Mouse (Mus musculus): Measurements from ENCODE around the gene Efcab9.

The Efcab9 gene

GRCm38 (mm10) chr11:32531871-32532764 is at the start of gene Efcab9:
Gene Efcab9 (minus strand): TSS chr11:32532081.
- DNase-seq (ENCODE audit: low read depth, low spot score), result no peak

GRCm38 (mm10) chr11:32581031-32581430 is 49.1 kb upstream of the Efcab9 start:
- no peak for DNase-seq (ENCODE audit: low read depth, low spot score)

DNA sequence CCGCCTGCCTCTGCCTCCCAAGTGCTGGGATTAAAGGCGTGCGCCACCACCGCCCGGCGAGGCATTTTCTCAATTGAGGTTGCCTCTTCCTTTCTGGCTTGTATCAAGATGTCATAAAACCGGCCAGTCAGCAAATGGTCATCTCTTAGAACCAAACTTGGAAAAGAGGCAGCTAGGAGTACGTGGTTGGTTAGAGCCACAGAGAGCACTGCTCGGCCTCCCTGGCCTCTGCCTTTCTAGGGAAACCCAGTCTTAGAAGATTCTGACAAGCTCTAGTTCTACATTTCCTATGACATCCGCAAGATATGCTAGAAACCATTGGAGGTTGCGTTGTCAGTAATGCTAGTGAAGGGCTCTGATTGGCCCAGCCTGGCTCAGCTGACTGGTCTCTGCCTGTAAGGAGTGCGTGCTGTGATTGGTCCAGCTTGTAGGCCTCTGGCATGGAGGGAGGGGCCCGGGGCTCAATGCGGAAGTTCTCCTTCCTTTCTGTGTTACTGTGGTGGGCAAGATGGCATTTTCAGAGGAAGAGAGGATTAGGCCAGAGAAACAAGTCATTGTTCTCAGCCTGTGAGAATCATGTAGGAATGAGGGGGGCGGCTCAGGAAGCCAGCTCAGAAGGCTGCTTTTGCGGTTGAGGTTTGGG is 48.5 kb upstream of the Efcab9 start:
- no peak for DNase-seq (ENCODE audit: low read depth, low spot score)

- DNase-seq (ENCODE audit: low read depth, low spot score), result no peak
These were observed 44.8 kb upstream of the Efcab9 start for GRCm38 (mm10) chr11:32576760-32577050.

GRCm38 (mm10) chr11:32575964-32576759 is 44.3 kb upstream of the Efcab9 start:
- no peak for DNase-seq (ENCODE audit: low read depth, low spot score)

DNA sequence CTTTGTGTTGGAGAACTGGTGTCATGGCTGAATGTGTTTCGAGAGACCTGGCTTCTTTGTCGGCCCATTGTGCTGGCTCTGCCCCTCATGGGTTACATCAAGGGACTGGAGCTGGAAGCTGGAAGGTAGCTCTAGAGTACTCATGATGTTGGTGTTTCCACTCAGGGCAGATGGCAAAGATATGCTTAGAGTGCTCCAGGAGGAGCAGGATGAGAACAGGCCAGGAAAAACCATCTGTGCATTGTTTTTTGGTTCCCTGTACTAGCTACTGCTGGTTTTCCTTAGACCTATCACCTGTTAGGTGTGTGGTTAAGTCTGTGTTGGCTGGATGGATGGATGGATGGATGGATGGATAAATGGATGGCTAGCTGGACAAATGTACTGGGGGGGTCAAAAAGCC is 41.8 kb upstream of the Efcab9 start:
- DNase-seq (ENCODE audit: low read depth, low spot score), result no peak

- DNase-seq (ENCODE audit: low read depth, low spot score), result no peak
These were observed 39.2 kb upstream of the Efcab9 start for GRCm38 (mm10) chr11:32571103-32571502.

- no peak for DNase-seq (ENCODE audit: low read depth, low spot score)
These were observed 36.9 kb upstream of the Efcab9 start for GRCm38 (mm10) chr11:32568637-32569293.

- no peak for DNase-seq (ENCODE audit: low read depth, low spot score)
These were observed 36.2 kb upstream of the Efcab9 start for GRCm38 (mm10) chr11:32568060-32568459.

GRCm38 (mm10) chr11:32567000-32567855 is 35.3 kb upstream of the Efcab9 start:
- DNase-seq (ENCODE audit: low read depth, low spot score), result no peak

DNA sequence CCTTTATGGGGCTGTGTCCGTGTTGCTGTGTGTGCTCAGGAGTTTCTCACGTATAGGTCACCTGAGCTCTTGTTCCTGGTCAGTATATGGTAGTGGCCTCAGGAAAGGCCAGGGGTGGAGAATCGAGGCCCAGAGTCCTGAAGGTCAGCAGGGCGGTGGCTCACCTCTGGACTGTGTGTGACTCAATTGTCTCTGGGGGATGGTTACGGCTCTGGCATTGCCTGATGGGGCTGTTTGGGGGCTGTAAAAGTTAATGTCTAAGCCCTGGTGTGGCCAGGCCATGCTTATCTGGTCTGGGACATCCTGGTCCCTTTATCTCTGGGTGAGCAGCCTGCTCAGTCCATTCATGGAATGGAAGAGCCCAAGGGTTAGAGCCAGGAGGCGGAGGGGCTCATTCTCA is 34.3 kb upstream of the Efcab9 start:
- DNase-seq (ENCODE audit: low read depth, low spot score), result no peak

GRCm38 (mm10) chr11:32565088-32565487 is 33.2 kb upstream of the Efcab9 start:
- no peak for DNase-seq (ENCODE audit: low read depth, low spot score)

DNA sequence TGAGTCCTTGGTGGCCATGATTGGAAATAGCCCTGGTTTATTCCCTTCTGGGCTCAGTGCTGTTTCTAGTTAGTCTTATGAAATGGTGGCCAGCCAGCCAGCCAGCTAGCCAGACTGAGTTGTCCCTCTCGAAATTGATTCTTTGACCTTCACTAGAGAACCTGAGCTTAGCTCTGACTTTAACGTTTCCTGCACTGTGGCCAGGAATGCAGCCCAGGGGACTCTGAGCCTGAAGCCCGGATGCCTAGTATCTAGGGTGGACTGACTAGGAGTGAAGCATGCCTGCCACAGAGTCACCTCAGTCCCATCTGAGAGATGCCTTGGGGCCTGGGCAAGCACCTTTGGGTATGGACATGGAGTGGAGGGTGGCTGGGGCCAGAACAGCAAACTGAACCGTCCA is 32.7 kb upstream of the Efcab9 start:
- DNase-seq (ENCODE audit: low read depth, low spot score), result no peak

DNA sequence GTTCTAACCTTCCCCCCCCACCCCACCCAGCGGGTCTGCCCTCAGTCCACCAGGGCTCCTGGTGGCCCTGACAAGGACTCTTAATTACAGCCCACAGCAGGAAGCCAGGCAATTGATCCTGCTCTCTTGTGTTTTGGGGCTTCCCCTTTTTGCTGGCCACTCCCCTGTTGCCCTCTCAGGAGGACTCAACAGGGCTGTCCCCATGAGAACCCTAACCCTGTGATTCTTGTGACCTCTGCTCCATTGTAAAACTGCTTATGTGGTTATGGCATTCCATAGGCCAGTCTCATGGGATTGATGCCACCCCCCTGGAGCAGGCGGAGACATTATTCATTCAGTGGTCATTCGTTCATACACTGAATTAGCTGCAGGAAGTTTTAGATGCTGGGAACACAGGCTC is 31.8 kb upstream of the Efcab9 start:
- no peak for DNase-seq (ENCODE audit: low read depth, low spot score)

GRCm38 (mm10) chr11:32562706-32563105 is 30.8 kb upstream of the Efcab9 start:
- no peak for DNase-seq (ENCODE audit: low read depth, low spot score)

GRCm38 (mm10) chr11:32561465-32562355 is 29.8 kb upstream of the Efcab9 start:
- DNase-seq (ENCODE audit: low read depth, low spot score), result no peak

- DNase-seq (ENCODE audit: low read depth, low spot score), result no peak
These were observed 28.3 kb upstream of the Efcab9 start for GRCm38 (mm10) chr11:32560015-32560770.

GRCm38 (mm10) chr11:32558677-32559076 is 26.8 kb upstream of the Efcab9 start:
- DNase-seq (ENCODE audit: low read depth, low spot score), result no peak

DNA sequence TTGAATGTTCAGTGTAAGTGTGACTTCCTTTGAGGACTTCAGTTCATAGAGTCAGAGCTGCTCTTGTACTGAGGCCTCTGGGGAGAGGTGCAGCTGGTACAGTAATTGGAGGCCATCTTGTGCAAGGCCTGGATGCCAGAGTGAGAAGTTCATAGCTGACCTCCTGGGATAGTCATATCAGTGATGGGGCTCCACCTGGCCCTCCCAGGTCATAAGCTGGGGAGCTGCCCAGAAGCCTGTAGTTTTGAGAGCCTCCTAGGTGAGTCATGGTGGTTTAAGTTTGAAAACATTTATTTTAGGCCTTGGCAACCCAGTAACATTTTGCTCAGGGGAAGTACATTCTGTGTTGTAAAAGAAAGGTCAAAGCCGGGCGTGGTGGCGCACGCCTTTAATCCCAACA is 26.1 kb upstream of the Efcab9 start:
- DNase-seq (ENCODE audit: low read depth, low spot score), result no peak

Measured in retina, adult 2 months (tissue).